Mouse (Mus musculus) cerebellum, postnatal 25 days (tissue): ENCODE results near the gene Apba3.

Experiments
- DNase-seq, 2 experiments: peaks; one replicate each; pipeline ENCODE4 v3.0.0; 2021; ENCODE audit warnings: mixed read lengths in 2 of 2

Apba3 gene

GRCm38 (mm10) chr10:81252424-81253419, 14.0 kb upstream of the Apba3 start, which contains the start of gene Matk:
Matk (plus strand) TSS chr10:81252935.
- DNase-seq = peak; percentile 75 to 83

DNA sequence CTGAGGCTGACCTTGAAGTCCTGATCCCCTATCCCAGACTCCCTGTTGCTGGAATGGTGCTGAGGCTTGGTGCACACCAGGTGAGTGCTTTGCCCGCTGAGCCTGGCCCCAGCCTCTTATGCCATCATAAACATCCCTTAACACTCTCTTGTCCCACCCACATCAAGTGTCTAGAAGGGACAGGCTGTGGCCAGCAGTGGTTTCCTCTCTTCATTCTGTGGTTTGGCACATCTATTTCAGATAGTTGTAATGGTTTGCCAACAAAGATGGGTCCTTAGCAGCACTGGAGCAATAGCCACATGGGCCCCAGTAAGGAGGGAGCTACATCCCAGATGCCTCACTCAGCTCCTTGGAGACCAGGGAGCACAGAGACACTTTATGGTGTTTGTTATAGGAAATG, 11.9 kb upstream of the Apba3 start:
- DNase-seq = no peak

DNA sequence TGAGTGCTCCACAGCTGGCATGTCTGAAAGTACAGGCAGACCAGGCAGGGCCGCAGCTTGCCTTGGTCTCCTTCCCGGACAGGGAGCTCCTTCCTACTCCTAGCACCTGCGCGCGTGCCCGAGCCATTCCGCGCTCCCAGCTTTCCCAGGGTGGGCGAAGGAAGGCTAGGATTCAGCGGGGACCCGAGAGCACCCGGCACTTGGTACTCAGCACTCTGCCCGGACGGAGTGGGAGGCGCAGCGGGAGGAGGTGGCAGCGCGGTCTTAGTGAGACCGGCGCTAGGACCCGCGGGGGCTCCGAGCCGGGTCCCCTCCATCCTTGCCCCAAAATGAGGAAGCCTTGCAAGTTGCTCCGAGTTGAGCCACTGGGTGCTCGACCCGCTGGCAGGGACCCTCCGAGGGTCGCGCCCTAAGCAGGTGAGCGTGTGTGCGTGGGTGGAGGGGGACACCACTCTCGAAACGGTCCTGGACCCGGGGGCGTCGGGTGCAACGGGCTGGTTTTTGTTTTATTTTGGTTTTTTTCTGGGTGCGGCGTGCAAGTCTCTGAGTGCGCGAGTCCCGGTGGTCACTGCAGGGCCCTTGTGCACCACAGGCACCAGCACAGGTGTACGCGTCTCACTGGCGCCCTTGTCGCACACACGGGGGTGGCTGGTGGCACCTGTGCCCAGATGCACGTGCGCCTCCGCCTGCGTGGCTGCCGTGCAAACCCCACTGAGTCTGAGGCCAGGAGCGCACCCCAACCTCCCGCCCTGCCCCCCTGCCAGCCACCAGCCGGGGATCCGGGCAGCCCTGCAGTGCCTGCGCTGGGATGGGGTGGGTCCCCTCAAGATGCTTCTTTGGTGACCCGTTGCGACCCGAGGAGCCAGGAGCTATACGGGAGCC, 9.4 kb upstream of the Apba3 start:
- peak; percentile 67 to 69 for DNase-seq

DNA sequence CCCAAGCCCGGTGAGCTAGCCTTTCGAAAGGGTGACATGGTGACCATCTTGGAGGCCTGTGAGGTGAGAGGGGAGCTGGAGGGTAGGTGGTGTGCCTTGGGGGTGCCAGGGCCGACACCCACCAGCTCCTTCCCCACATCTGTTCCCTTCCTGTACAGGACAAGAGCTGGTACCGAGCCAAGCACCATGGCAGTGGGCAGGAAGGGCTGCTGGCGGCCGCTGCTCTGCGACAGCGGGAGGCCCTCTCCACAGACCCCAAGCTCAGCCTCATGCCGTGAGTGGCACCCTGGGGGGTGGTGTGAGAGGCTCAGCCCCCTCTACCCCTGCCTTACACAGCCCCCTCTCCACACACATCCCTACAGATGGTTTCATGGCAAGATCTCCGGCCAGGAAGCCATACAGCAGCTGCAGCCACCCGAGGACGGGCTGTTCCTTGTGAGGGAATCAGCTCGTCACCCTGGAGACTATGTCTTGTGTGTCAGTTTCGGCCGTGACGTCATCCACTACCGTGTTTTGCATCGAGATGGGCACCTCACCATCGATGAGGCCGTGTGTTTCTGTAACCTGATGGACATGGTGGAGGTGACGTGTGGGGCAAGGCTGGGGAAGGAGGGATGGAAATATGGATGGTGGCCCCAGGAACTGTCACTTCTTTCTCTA, 7.4 kb upstream of the Apba3 start:
- peak in 1 of 2 experiments; percentile 46 for DNase-seq

DNA sequence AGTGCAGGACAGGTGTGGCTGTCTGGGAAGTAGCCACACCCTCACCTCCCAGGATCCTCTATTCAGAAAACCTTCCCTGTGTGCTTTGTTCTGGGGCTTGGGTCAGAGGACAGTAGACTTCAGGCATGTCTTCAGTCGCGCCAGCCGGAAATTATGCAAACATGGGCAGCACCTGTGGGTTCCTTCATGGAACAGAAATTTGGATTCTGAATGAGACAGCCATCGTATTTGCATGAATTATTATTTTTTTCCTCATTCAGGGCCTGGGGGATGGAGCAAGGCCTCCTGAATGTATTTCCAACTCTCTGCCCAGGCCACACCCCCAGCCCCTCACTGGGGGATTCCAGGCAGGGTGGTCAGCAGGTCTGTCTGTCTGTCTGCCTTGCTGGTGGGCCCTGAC, 5.7 kb upstream of the Apba3 start:
- no peak for DNase-seq

- DNase-seq = peak in 1 of 2 experiments; percentile 43
Observed at GRCm38 (mm10) chr10:81265540-81265939, 1.2 kb upstream of the Apba3 start.

DNA sequence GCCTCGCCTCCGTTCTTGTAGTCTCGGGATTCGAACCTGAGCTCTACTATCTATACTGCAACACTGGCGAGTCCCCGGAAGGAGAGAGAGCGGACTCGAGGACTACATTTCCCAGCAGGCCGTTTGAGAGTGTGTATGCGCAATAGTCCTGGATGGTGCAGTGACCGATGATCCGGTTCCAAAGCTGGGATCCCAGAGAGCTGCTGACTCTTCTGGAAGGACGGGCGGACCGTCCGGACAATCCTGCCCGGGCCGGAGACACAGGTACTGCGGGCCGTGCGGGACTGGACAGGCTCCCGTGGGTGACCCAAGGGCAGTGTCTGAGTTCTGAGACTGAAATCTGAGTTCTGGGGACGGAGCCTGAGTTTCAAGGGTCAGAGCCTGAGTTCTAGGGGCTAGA, 1.3 kb downstream of the Apba3 start:
- peak; percentile 84 to 88 for DNase-seq

- DNase-seq = peak in 1 of 2 experiments; percentile 39
Observed at GRCm38 (mm10) chr10:81268643-81269412, 2.1 kb downstream of the Apba3 start.

- DNase-seq = peak in 1 of 2 experiments; percentile 43
Observed at GRCm38 (mm10) chr10:81272356-81272755, 5.6 kb downstream of the Apba3 start.

DNA sequence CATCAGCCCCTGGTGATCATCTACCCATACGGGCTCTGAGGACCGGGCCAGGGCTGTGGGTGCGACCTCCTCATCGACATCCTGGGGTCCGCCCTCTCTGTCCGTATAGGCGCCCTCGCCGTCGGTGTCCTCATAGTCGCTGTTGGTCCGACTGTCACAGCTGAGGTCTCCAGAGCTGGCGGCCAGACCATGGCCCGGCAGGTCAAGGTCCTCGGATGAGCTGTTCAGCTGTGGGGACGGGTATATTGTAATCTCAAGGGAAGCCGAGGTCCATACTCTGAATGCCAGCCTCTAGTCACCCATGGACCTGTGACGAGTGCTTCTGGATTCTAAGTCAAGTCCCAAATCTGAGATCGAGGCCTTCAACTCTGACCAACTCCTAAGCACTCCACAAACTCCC, 7.1 kb downstream of the Apba3 start:
- DNase-seq = no peak

DNA sequence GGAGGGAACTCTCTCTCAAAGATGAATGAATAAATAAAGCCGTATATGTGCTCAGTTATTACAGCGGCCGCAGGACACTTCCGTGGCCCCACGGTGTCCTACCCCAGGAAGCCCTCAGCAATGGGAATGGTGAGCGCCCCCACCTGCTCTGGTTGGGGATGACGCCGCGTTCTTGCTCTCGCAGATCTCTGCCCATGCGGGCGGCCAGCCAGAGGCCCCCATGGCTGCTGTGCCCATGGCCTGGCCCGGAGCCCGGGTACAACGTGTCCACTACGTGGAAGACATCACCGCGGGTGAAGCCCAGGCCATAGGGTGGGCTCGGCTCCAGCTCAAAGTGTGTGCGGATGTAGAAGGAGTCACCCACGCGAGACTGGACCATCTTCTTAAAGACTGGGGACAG, 10.9 kb downstream of the Apba3 start:
- peak; percentile 45 to 68 for DNase-seq

DNA sequence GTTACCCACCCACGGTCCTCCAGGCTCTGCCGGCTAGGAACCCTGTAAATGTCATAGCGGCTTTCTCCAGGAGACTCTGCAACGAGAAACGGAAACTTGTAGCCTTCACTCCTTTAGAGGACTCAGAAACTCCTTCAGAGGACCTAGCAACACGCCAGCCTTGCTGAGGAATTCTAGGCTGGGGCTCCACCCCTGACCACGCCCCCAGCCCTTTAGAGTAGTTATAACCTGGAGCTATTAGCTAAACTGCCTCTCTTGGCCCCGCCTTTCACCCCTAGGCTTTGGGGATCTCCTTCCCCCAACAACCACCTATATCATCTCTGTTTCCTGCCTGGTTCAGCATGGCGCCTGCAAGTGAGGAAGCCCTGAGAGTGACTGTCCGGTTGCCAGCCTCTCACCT, 12.7 kb downstream of the Apba3 start:
- no peak for DNase-seq

GRCm38 (mm10) chr10:81284189-81284588, 17.4 kb downstream of the Apba3 start:
- no peak for DNase-seq

DNA sequence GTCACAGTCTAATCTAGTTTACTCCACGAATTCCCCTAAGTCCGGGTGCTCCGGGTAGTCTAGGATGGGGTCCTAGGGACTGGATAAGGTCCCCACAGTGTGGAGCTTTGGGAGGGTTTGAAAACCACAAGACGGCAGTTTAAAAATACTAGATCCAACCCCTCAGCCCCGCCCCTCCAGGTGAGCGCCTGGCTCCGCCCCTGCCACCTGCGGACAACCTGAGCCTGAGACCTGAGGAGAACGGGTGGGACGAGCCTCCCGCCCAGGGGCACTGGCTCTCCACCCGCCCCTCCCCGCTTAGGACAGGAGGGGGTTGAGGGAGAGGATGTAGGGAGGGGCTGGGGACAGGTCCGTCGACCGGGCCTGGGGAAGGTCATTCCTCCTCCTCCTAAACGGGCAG, 18.0 kb downstream of the Apba3 start:
- DNase-seq = peak in 1 of 2 experiments; percentile 45

DNA sequence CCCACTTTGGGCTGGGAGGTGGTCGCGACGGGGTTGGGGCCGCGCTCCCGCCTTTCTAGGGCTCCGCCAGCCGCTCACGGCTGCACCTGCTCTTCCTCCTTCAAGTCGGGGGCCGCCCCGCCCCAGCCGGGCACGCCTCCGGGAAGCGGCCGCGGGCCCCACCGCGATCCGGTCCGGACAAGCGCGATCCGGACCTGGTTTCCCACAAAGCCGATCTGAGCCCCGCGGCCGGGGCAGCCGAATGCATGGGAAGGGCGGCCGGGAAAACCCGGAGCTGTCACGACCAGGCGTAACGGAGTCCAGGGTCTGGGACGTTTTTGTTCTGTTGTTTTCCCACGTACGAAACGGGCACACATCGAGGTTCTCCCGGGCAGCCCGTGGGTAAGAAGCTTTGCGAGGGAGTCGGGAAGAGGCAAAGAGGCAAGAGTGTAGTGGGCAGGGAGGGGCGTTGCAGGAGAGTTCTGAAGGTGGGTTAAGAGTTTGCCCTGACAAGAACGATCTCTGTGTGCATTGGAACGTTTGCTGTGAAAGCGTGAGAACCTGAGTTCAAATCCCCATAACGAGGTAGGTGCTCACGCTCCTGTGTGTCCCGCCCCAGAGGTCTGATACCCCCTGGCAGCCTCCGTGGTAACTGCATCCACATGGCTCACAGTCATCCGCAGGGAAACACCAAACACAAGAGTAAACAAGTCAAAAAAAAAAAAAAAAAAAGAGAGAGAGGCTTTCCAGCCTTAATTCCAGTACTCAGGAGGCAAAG, 19.1 kb downstream of the Apba3 start:
- DNase-seq = peak; percentile 90 to 96

DNA sequence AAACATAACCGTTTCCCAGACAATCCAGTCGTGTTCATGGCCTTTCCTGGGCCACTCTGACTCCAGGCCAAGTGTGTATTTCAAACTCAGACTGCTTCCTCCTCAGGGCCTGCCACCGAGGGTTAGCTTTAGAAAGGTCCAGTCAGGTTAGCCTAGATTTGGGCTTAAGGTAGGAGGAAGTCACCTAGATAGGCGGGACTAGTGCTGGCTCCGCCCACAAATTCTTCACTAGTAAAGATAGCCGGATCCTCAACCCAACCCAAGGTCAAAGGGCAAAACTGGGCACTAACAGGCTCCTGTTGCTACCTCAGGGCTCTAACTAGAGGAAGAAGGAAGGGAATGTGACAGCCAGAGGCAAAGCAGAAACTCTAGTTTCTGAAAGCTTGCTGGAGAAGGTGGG, 19.8 kb downstream of the Apba3 start:
- no peak for DNase-seq

- peak; percentile 62 to 79 for DNase-seq
Observed at GRCm38 (mm10) chr10:81287513-81288157, 20.9 kb downstream of the Apba3 start.

GRCm38 (mm10) chr10:81288601-81289000, 21.8 kb downstream of the Apba3 start:
- DNase-seq = peak; percentile 60 to 80

GRCm38 (mm10) chr10:81289278-81289677, 22.5 kb downstream of the Apba3 start:
- peak; percentile 75 to 80 for DNase-seq

GRCm38 (mm10) chr10:81289811-81290210, 23.1 kb downstream of the Apba3 start:
- DNase-seq = no peak
